Mouse (Mus musculus) megakaryocyte, adult 5-6 weeks (primary cell): ENCODE measurements around the gene Gnat1. TPM values are rescaled to one million over a fixed set of nuclear protein-coding genes. Genes with fewer than 3 reads are reported as not detected.
A peak's percentile ranks its signal among the peaks of the same experiment; 100 is the strongest.

Experiments used
- ATAC-seq: 2 replicates; pipeline ENCODE4 v1.8.0; 2016; ENCODE audit warnings: mild to moderate bottlenecking, inconsistent platforms; ENCODE audit not compliant: poor library complexity, severe bottlenecking
- total RNA-seq, 2 experiments: library from RNA; stranded (forward) in 1 of 2; stranded (reverse) in 1 of 2; fragments of 153-499, 151-499 nt in 1 of 2; fragments of 221-1000, 200-1000 nt in 1 of 2; gene quantifications; 2 replicates each; pipeline versions ENCODE4 v1.2.3 to v1.2.4; 2015 to 2017

Gene Gnat1
- total RNA-seq, 2 experiments from 2014 or later: not detected

DNA sequence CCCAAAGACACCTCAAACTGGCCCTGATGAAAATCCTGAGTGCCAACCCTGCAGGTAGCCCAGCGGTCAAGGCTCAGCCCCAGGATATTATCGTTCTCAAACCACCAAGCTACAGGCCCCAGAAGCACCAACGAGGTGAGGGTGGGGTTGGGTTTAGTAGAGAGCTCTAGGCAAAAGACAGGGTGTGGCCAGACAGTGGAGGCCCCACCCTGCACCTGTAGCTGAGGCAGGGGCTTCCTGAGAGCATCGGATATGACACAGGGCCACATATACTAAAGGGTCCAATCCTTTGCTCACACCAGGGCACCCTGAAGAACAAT lies 50.1 kb downstream of the Gnat1 start:
- ATAC-seq: peak; percentile 13

DNA sequence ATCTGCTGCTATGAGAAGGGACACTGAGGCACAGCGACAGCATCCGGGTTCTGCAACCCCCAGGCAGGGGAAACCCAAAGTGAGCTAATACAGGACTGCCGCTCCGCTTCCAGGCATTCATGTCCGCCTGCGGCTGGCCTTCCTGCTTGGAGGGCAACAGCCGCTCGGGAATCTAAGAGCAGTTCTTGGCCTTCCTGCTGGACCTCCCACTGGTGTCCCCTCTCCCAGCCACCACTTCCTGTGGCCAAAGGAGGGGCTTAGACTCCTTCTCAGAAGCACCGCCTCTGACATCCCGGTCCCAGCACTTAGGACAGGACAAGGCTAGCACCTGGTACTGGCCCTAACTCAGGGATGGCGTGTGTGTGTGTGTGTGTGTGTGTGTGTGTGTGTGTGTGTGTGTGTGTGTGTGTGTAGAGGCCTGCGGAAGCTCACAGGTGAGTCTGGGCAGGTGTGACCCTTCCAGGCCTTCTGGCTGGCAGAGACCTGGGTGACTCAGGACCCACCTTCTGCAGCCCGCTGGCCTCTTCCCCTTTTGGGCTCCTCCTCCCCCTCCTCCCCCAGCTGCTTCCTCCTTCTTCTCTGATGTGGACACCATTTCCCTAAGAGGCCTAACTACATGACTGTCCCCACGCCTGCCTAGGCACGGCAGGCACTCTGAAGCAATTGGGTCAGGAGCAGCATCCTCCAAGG lies 50.6 kb downstream of the Gnat1 start:
- peak; percentile 73 for ATAC-seq

DNA sequence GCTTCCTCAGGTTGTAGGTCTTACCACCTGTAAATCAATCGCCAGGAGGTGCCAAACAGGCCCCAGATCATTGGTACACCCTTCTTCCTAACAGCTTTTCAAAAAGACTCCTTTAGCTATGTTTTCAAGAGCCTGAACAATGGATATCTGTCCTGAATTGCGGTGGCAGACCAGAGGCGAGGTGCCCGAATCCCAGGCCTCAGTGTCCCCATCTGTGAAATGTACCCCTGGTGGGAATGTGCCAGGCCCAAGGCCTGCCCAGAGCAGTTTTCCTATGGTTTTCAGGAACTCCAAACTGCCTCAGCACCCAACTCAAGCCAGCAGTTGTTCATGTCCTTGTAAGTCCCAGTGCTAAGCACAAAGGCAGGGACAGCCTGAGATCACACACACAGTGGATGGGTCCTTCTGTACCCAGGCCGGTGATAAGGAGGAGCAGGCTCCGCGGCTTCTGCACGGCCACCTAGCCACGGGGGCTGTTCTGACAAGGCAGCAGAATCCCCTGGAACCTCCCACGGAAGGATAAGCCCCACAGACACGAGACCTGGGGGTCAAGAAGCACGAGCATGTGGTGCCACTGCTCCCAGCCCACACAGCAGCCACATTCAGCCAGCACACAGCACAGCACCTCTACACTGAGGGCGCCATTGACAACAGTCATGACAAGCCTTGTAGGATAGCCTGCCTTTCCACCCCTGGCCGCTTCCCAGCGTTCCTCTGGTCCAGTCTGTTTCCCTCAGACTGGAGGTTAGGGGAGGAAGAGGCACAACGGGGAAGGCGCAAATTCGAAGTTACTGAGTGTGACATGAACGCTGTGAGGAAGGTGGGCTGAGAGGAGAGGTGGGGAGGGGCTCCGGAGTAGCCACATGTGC lies 51.9 kb downstream of the Gnat1 start:
- ATAC-seq: no peak

DNA sequence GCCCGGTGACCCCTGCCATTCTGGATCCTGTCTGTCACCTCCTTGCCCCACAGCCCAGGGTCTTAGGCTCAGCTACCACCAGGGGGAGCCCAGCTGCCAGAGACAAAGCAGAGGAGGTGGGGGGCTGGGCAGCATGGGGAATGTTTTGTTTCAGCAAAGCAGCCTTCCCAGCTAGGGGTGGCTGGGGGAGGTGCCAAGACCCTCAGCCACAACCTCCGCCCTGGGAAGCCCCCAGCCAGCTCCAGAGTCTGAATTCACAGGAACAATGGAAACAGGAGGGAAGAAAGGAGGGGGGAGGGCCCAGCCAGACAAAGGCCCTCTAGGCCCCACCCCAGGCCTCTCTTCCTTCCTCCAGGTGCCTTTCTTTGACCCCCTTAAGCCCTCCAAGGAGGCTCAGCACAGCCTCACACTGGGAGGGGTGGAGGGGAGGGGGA lies 52.7 kb downstream of the Gnat1 start:
- peak; percentile 28; the same call in 1 of the 2 replicates for ATAC-seq

DNA sequence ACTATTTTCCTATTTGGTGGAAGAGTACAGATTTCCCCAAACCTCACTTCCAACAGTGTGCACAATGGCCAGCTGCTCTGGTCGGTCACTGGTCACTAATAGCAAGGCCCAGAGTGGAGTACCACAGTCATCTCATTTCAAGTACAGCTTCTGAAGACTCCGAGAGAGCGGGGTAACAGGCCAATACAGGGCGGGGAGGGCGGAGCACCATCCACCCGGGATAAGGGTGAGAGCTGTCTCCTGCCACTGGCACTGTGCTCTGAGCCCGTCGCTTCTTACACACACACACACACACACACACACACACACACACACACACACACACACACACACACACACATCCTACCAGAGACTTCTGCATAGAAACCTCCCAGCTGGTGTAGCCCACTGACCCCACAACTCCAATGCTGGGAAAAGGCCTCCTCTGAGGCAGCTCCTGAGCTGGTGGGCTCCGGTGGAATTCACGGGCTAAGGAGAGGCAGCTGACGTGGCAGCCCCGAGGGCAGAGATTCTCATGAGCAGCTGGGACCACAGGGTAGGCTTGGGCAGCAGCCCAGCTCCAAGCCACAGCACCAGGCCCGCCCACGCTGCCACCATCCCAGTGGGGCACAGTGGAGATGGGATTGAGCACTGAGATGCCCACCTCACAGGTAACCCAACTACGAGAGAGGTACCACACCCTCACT lies 53.2 kb downstream of the Gnat1 start:
- no peak for ATAC-seq

DNA sequence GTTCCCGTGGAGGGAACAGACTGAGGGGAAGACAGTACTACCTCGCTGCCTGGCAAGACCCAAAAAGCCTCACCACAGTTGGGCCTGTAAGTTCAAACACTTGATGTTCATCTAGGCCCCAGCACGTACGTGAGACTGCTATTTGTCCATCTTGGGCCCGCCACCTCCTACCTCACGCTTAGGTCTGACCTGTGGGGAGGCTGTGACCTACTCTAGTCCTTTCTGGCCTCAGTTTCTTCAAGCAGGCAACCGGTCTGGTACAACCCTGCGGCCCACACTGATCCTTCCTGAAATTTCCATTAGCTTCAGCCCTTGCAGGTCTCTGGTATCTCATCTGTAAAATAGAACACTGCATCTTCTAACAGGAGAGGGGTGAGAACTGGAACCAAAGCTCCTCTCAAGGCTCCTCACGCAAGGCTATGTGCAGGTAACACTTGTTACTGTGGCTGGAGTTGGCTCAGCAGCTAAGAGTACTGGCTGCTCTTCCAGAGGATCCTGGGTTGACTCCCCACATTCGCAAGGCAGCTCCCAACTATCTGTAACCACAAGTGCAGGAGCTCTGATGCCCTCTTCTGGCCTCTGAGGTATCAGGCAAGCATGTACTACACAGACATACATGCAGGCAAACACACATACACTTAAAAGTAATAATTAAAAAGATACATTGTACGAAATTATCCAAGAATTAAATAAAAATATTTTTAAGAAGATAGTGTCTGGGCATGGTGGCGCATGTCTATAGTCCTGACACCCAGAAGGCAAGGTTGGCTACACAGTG lies 54.0 kb downstream of the Gnat1 start:
- ATAC-seq: no peak

DNA sequence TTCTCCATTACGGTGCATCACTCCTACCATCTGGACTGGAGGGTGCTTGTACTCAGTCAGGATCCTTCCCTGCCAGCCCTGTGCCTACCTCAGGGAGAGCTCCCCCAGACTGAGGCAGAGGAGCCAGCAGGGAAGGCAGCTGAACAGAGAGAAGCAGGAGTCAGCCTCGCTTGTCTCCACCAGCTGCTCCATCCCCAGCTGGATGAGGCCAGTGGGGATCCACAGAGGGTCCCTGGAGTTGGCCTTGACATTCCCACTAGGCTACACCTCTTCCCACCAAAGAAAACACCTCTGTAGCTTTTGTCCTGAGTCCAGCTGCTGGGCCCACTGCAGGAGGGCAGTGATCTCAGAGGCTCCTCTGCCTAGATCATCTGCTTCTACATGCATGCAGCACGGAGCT lies 54.6 kb downstream of the Gnat1 start:
- 0 out of 2 replicates have a peak, but pooled peaks have one; percentile 2 for ATAC-seq

DNA sequence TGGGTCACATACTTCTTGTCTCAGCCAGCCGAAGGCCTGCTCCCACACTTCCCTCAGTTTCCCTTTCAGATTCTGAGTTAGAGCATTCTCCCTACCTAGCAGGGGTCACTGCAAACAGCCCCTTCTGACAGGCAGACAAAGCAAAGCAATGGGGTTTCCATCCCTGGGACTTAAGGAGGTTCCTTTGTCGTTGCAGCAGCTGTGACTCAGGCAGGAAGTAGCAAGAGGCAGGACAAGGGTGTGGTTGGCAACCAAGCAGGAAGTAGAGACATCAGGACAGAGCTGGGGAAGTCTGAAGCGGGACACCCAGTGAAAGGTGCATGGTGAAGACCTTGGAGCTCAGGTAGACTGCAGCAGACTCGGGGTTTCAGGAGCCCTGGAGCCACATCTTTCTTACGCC lies 55.0 kb downstream of the Gnat1 start:
- ATAC-seq: peak; percentile 66

Other genes with a start within 250 kb of the Gnat1 start
- gene Tmem115, start 145.8 kb downstream of the Gnat1 start, total RNA-seq (2015): 6.8 and 9.3 TPM in 2 replicates
- 14.8 and 15.2 TPM in 2 replicates for gene Tmem115, start 145.8 kb downstream of the Gnat1 start, total RNA-seq (2017)
- gene Cyb561d2, start 137.5 kb downstream of the Gnat1 start, total RNA-seq (2015): 12.8 and 15.5 TPM in 2 replicates
- 14.2 and 21.7 TPM in 2 replicates for gene Cyb561d2, start 137.5 kb downstream of the Gnat1 start, total RNA-seq (2017)
- 8.3 and 12.5 TPM in 2 replicates for gene Nprl2, start 137.5 kb downstream of the Gnat1 start, total RNA-seq (2015)
- 15.7 and 18.9 TPM in 2 replicates for gene Nprl2, start 137.5 kb downstream of the Gnat1 start, total RNA-seq (2017)
- not detected in 2 replicates for gene Zmynd10, start 132.4 kb downstream of the Gnat1 start, total RNA-seq (2015)
- gene Zmynd10, start 132.4 kb downstream of the Gnat1 start, total RNA-seq (2017): not detected in 2 replicates
- gene Rassf1, start 128.2 kb downstream of the Gnat1 start, total RNA-seq (2015): 34.3 and 37.7 TPM in 2 replicates
- gene Rassf1, start 128.2 kb downstream of the Gnat1 start, total RNA-seq (2017): 46.7 and 57.3 TPM in 2 replicates
- gene Tusc2, start 116.5 kb downstream of the Gnat1 start, total RNA-seq (2015): 12.2 and 12.4 TPM in 2 replicates
- 8.9 and 10.8 TPM in 2 replicates for gene Tusc2, start 116.5 kb downstream of the Gnat1 start, total RNA-seq (2017)
- gene Hyal2, start 111.8 kb downstream of the Gnat1 start, total RNA-seq (2015): 0.56 and 1.9 TPM in 2 replicates
- gene Hyal2, start 111.8 kb downstream of the Gnat1 start, total RNA-seq (2017): 1.0 TPM in 1 of 2 replicates, not detected in the other
- gene Hyal1, start 102.8 kb downstream of the Gnat1 start, total RNA-seq (2015): 0.38 and 0.57 TPM in 2 replicates
- 0.98 and 0.99 TPM in 2 replicates for gene Hyal1, start 102.8 kb downstream of the Gnat1 start, total RNA-seq (2017)
- 7.2 and 15.3 TPM in 2 replicates for gene Naa80, start 100.8 kb downstream of the Gnat1 start, total RNA-seq (2015)
- 6.9 and 10.1 TPM in 2 replicates for gene Naa80, start 100.8 kb downstream of the Gnat1 start, total RNA-seq (2017)
- gene Hyal3, start 98.9 kb downstream of the Gnat1 start, total RNA-seq (2015): 1.5 and 1.9 TPM in 2 replicates
- 0.18 and 0.57 TPM in 2 replicates for gene Hyal3, start 98.9 kb downstream of the Gnat1 start, total RNA-seq (2017)
- 6.8 and 11.1 TPM in 2 replicates for gene Ifrd2, start 92.1 kb downstream of the Gnat1 start, total RNA-seq (2015)
- gene Ifrd2, start 92.1 kb downstream of the Gnat1 start, total RNA-seq (2017): 8.7 and 9.9 TPM in 2 replicates
- not detected in 2 replicates for gene Sema3b, start 70.5 kb downstream of the Gnat1 start, total RNA-seq (2015)
- gene Sema3b, start 70.5 kb downstream of the Gnat1 start, total RNA-seq (2017): 0.08 TPM in 1 of 2 replicates, not detected in the other
- gene Gnai2, start 44.3 kb downstream of the Gnat1 start, total RNA-seq (2015): 749 and 768 TPM in 2 replicates
- gene Gnai2, start 44.3 kb downstream of the Gnat1 start, total RNA-seq (2017): 859 and 871 TPM in 2 replicates
- not detected in 2 replicates for gene Slc38a3, start 10.2 kb downstream of the Gnat1 start, total RNA-seq (2015)
- not detected in 2 replicates for gene Slc38a3, start 10.2 kb downstream of the Gnat1 start, total RNA-seq (2017)
- not detected in 2 replicates for gene Sema3f, start 30.8 kb upstream of the Gnat1 start, total RNA-seq (2015)
- not detected in 2 replicates for gene Sema3f, start 30.8 kb upstream of the Gnat1 start, total RNA-seq (2017)
- 145 and 161 TPM in 2 replicates for gene Rbm5, start 91.3 kb upstream of the Gnat1 start, total RNA-seq (2015)
- 208 and 249 TPM in 2 replicates for gene Rbm5, start 91.3 kb upstream of the Gnat1 start, total RNA-seq (2017)
- gene Rbm6, start 193.5 kb upstream of the Gnat1 start, total RNA-seq (2015): 42.2 and 55.9 TPM in 2 replicates
- gene Rbm6, start 193.5 kb upstream of the Gnat1 start, total RNA-seq (2017): 117 and 119 TPM in 2 replicates
- 6.2 and 7.6 TPM in 2 replicates for gene Mon1a, start 208.4 kb upstream of the Gnat1 start, total RNA-seq (2015)
- gene Mon1a, start 208.4 kb upstream of the Gnat1 start, total RNA-seq (2017): 16.6 and 17.7 TPM in 2 replicates
- 0.52 and 0.94 TPM in 2 replicates for gene Mst1r, start 227.2 kb upstream of the Gnat1 start, total RNA-seq (2015)
- 2.2 and 2.3 TPM in 2 replicates for gene Mst1r, start 227.2 kb upstream of the Gnat1 start, total RNA-seq (2017)
- gene Actl11, start 248.8 kb upstream of the Gnat1 start, total RNA-seq (2015): not detected in 2 replicates
- gene Actl11, start 248.8 kb upstream of the Gnat1 start, total RNA-seq (2017): not detected in 2 replicates